In genomic region chr2:35480073-35480472, GRCm38 (mm10) we compare ENCODE assay signal across 17 mouse cellular contexts. TPM values are rescaled to one million over a fixed set of nuclear protein-coding genes. Genes with fewer than 3 reads are reported as not detected.
DNase-seq lines count a peak whose midpoint lies in the region; ATAC-seq and TF ChIP-seq lines count a peak whose summit lies in the region.
"Had no signal": no experiment of that assay in that cellular context is flagged by ENCODE, and none has a peak within 500 bp of the region (broad histone marks: within the 10 kb centered on the region; RNA-seq: fewer than 3 reads in every experiment).

No protein-coding gene starts in this region.

- no peaks in the 10 kb centered on the region for H3K36me3 ChIP-seq in heart, embryonic 15.5 days
- no peaks in the 10 kb centered on the region for H3K36me3 ChIP-seq in liver, embryonic 16.5 days (ENCODE audit: control insufficient read depth, insufficient read depth)
- H3K36me3 ChIP-seq in intestine, postnatal 0 days (ENCODE audit: control insufficient read depth, insufficient read depth) = no peaks in the 10 kb centered on the region
- H3K36me3 ChIP-seq: midbrain, embryonic 10.5 days; neural tube, embryonic 15.5 days had no signal

- intact Hi-C loops in heart, postnatal 10 days (cut with DNase I) = no loop called here

- H3K4me2 ChIP-seq in heart, embryonic 15.5 days = no peak overlapping the region
- no peak overlapping the region for H3K4me2 ChIP-seq in liver, embryonic 16.5 days (ENCODE audit: low read depth, low read length)
- H3K4me2 ChIP-seq in intestine, postnatal 0 days (replicated peaks; ENCODE audit: low read depth) = no peak overlapping the region
- H3K4me2 ChIP-seq: lung, embryonic 14.5 days; neural tube, embryonic 15.5 days had no signal

- no peak for ATAC-seq in heart, embryonic 15.5 days (replicated peaks; ENCODE audit: insufficient number of reproducible peaks, insufficient read depth, low FRiP score, low read depth)
- peak; percentile 55 for ATAC-seq in activated CD4-positive, CD25-positive, alpha-beta regulatory T cell, adult 4 months
- ATAC-seq in liver, embryonic 16.5 days (ENCODE audit: low read depth) = peak; percentile 45; the same call in 1 of the 2 replicates
- ATAC-seq in intestine, postnatal 0 days = no peak
- ATAC-seq in erythroblast, adult 5-6 weeks (replicated peaks; ENCODE audit: low FRiP score, poor library complexity, severe bottlenecking) = no peak
- ATAC-seq: hindbrain, postnatal 0 days had no signal

- WGBS in heart, embryonic 15.5 days = 56% methylated on average over 3 of the region's 3 CpGs
- WGBS in liver, embryonic 16.5 days (ENCODE audit: insufficient replicate concordance) = 21% methylated on average over 3 of the region's 3 CpGs
- 50% methylated on average over 3 of the region's 3 CpGs for WGBS in intestine, postnatal 0 days

- peak overlapping the region; percentile 11; the same call in 1 of the 2 replicates for H3K27ac ChIP-seq in heart, embryonic 15.5 days
- 0 out of 2 replicates have a peak overlapping the region, but pooled peaks have one; percentile 13 for H3K27ac ChIP-seq in embryonic fibroblast, embryonic 13.5 days (ENCODE audit: insufficient read depth, low read length)
- H3K27ac ChIP-seq in liver, embryonic 16.5 days (ENCODE audit: low read length) = no peak overlapping the region
- H3K27ac ChIP-seq in intestine, postnatal 0 days (ENCODE audit: low read depth, low read length) = no peak overlapping the region
- H3K27ac ChIP-seq: hindbrain, postnatal 0 days; midbrain, embryonic 10.5 days; neural tube, embryonic 15.5 days had no signal

- DNase-seq in heart, postnatal 10 days = no peak
- no peak for DNase-seq in layer of hippocampus, adult 18-20 months (ENCODE audit: low spot score in 2 of 2)
- DNase-seq: adrenal gland, postnatal 25 days; cerebellum, postnatal 10 days; gastrocnemius, postnatal 10 days; lung, embryonic 14.5 days; right cerebral cortex, postnatal 4 days; thymus, postnatal 25 days had no signal

- no peak for TF ChIP-seq POLR2A in embryonic fibroblast, embryonic 13.5 days (IDR thresholded peaks at IDR 0.05; ENCODE audit: low read depth, low read length)

- peaks cover 14% of the 10 kb centered on the region for H3K4me1 ChIP-seq in heart, embryonic 15.5 days (replicated peaks)
- peaks cover 6% of the 10 kb centered on the region; the same call in 1 of the 2 replicates for H3K4me1 ChIP-seq in embryonic fibroblast, embryonic 13.5 days (ENCODE audit: control insufficient read depth, insufficient read depth, low read length)
- peaks cover 3% of the 10 kb centered on the region; the same call in 1 of the 2 replicates for H3K4me1 ChIP-seq in liver, embryonic 16.5 days (ENCODE audit: control insufficient read depth, low read depth, low read length)
- no peaks in the 10 kb centered on the region for H3K4me1 ChIP-seq in intestine, postnatal 0 days (replicated peaks; ENCODE audit: control insufficient read depth, insufficient read depth, low read length)
- H3K4me1 ChIP-seq: neural tube, embryonic 15.5 days had no signal

- no peak overlapping the region for H3K9ac ChIP-seq in heart, embryonic 15.5 days
- no peak overlapping the region for H3K9ac ChIP-seq in liver, embryonic 16.5 days (ENCODE audit: low read depth, low read length)
- no peak overlapping the region for H3K9ac ChIP-seq in intestine, postnatal 0 days (ENCODE audit: low read depth, low read length)
- H3K9ac ChIP-seq: lung, embryonic 14.5 days; neural tube, embryonic 15.5 days had no signal

- no peaks in the 10 kb centered on the region for H3K9me3 ChIP-seq in heart, embryonic 15.5 days (replicated peaks)
- no peaks in the 10 kb centered on the region for H3K9me3 ChIP-seq in liver, embryonic 16.5 days (replicated peaks; ENCODE audit: control insufficient read depth, low read length)
- no peaks in the 10 kb centered on the region for H3K9me3 ChIP-seq in intestine, postnatal 0 days (ENCODE audit: control insufficient read depth)
- H3K9me3 ChIP-seq: midbrain, embryonic 10.5 days; neural tube, embryonic 15.5 days had no signal

- no peak for TF ChIP-seq CTCF in embryonic fibroblast, embryonic 13.5 days (IDR thresholded peaks at IDR 0.05; ENCODE audit: borderline replicate concordance, insufficient read depth, low read length)
- no peak for TF ChIP-seq CTCF in intestine, postnatal 0 days (IDR thresholded peaks at IDR 0.05; ENCODE audit: low read depth)

- H3K4me3 ChIP-seq in heart, embryonic 15.5 days = no peak overlapping the region
- H3K4me3 ChIP-seq in embryonic fibroblast, embryonic 13.5 days (ENCODE audit: insufficient read depth, low read length) = no peak overlapping the region
- no peak overlapping the region for H3K4me3 ChIP-seq in liver, embryonic 16.5 days (ENCODE audit: low read depth, low read length)
- no peak overlapping the region for H3K4me3 ChIP-seq in intestine, postnatal 0 days (ENCODE audit: low read depth, low read length)
- H3K4me3 ChIP-seq: midbrain, embryonic 10.5 days; neural tube, embryonic 15.5 days had no signal

- no peaks in the 10 kb centered on the region for H3K27me3 ChIP-seq in heart, embryonic 15.5 days
- H3K27me3 ChIP-seq in liver, embryonic 16.5 days (ENCODE audit: control insufficient read depth, insufficient read depth, low read depth, low read length) = no peaks in the 10 kb centered on the region
- peaks cover 4% of the 10 kb centered on the region; the same call in 1 of the 2 replicates for H3K27me3 ChIP-seq in intestine, postnatal 0 days (replicated peaks; ENCODE audit: control insufficient read depth, insufficient read depth, low read length)
- H3K27me3 ChIP-seq: neural tube, embryonic 15.5 days had no signal

RNA-seq across cellular contexts. Expression of gene Ggta1, which starts 17.0 kb away (rescaled TPM):
- polyA plus RNA-seq in heart, embryonic 15.5 days (2015; fragmentation: Nextera tagmentation; extraction: Ambion mirVana) = 27.4 and 31.6 TPM in 2 replicates
- total RNA-seq in heart, postnatal 10 days (2021) = 10 to 100 TPM; 19.9 to 28.8 TPM
- 10 to 100 TPM; 19.3 to 23.3 TPM for polyA plus RNA-seq in activated CD4-positive, CD25-positive, alpha-beta regulatory T cell, adult 4 months (2017; shearing (Covaris generic))
- 58.5 and 77.0 TPM in 2 replicates for polyA plus RNA-seq in embryonic fibroblast, embryonic 13.5 days (2011; ENCODE audit: insufficient read length, low read depth, missing spikeins)
- polyA plus RNA-seq in liver, embryonic 16.5 days (2015; fragmentation: Nextera tagmentation; extraction: Ambion mirVana) = 9.1 and 9.6 TPM in 2 replicates
- 1 to 10 TPM; 2.6 to 4.3 TPM for total RNA-seq in layer of hippocampus, adult 18-20 months (2021)
- polyA plus RNA-seq in intestine, postnatal 0 days (2015; fragmentation: Nextera tagmentation; extraction: Ambion mirVana) = 6.4 and 7.0 TPM in 2 replicates
- 7.9 and 9.8 TPM in 2 replicates for total RNA-seq in erythroblast, adult 5-6 weeks (2015; ENCODE audit: low replicate concordance)
- total RNA-seq in erythroblast, adult 5-6 weeks (2017; ENCODE audit: low replicate concordance) = 18.4 and 20.8 TPM in 2 replicates

Comparison
In these comparisons a context has a peak if more than half of its experiments do, and no peak if none do; other contexts are left out.
1. ATAC-seq: peak in activated CD4-positive, CD25-positive, alpha-beta regulatory T cell, adult 4 months (single experiment) and liver, embryonic 16.5 days (single experiment); none in heart, embryonic 15.5 days (single experiment), intestine, postnatal 0 days (single experiment) and erythroblast, adult 5-6 weeks (single experiment).
2. H3K27ac ChIP-seq: peak in heart, embryonic 15.5 days (single experiment) and embryonic fibroblast, embryonic 13.5 days (single experiment); none in liver, embryonic 16.5 days (single experiment) and intestine, postnatal 0 days (single experiment).